Mouse (Mus musculus): ENCODE data around the gene Ncf1. TPM values are rescaled to one million over a fixed set of nuclear protein-coding genes. Genes with fewer than 3 reads are reported as not detected.
A peak's percentile ranks its signal among the peaks of the same experiment; 100 is the strongest.

Gene Ncf1
- polyA plus RNA-seq, 1 experiment from 2014 or later = 4.2 TPM

- peak; percentile 36 for ATAC-seq (ENCODE audit: low FRiP score, low TSS enrichment)
- no peaks in the 10 kb centered on the region for H3K9me3 ChIP-seq (ENCODE audit: low read length)
- H3K36me3 ChIP-seq (ENCODE audit: insufficient read depth, low read length) = no peaks in the 10 kb centered on the region; the same call in 1 of the 2 replicates
- H3K9ac ChIP-seq (replicated peaks; ENCODE audit: low read length) = peak overlapping the region; percentile 73
- WGBS = 4% methylated on average over 10 of the region's 10 CpGs
- H3K4me2 ChIP-seq (replicated peaks; ENCODE audit: low read depth, low read length) = peak overlapping the region; percentile 63
- H3K27me3 ChIP-seq (ENCODE audit: insufficient read depth, low read length) = no peaks in the 10 kb centered on the region
- H3K4me1 ChIP-seq (ENCODE audit: insufficient read depth, low read length) = peaks cover 18% of the 10 kb centered on the region
- H3K4me3 ChIP-seq (ENCODE audit: low read length) = peak overlapping the region; percentile 73
- peak overlapping the region; percentile 83 for H3K27ac ChIP-seq (ENCODE audit: low read length)
These were observed 53.7 kb downstream of the Ncf1 start for GRCm38 (mm10) chr5:134175696-134176095.

- H3K4me2 ChIP-seq (replicated peaks; ENCODE audit: low read depth, low read length) = no peak overlapping the region
- H3K9ac ChIP-seq (replicated peaks; ENCODE audit: low read length) = no peak overlapping the region
- WGBS = 52% methylated on average over 4 of the region's 4 CpGs
- no peaks in the 10 kb centered on the region for H3K9me3 ChIP-seq (ENCODE audit: low read length)
- no peak overlapping the region for H3K4me3 ChIP-seq (ENCODE audit: low read length)
- H3K27me3 ChIP-seq (ENCODE audit: insufficient read depth, low read length) = no peaks in the 10 kb centered on the region
- H3K36me3 ChIP-seq (ENCODE audit: insufficient read depth, low read length) = peaks cover 4% of the 10 kb centered on the region
- H3K27ac ChIP-seq (ENCODE audit: low read length) = no peak overlapping the region
- no peak for ATAC-seq (ENCODE audit: low FRiP score, low TSS enrichment)
- H3K4me1 ChIP-seq (ENCODE audit: insufficient read depth, low read length) = peaks cover 22% of the 10 kb centered on the region
These were observed 56.2 kb downstream of the Ncf1 start for GRCm38 (mm10) chr5:134173206-134173605.

GRCm38 (mm10) chr5:134170167-134170566 is 59.3 kb downstream of the Ncf1 start:
- Histone ChIP-seq H3K27me3 (ENCODE audit: insufficient read depth, low read length) (no peaks in the 10 kb centered on the region), H3K4me3 (ENCODE audit: low read length) (no peak overlapping the region), H3K9ac (replicated peaks; ENCODE audit: low read length) (no peak overlapping the region), H3K4me1 (ENCODE audit: insufficient read depth, low read length) (peaks cover 20% of the 10 kb centered on the region), H3K4me2 (replicated peaks; ENCODE audit: low read depth, low read length) (no peak overlapping the region), H3K36me3 (ENCODE audit: insufficient read depth, low read length) (peaks cover 10% of the 10 kb centered on the region), H3K27ac (ENCODE audit: low read length) (no peak overlapping the region), H3K9me3 (ENCODE audit: low read length) (no peaks in the 10 kb centered on the region)
- ATAC-seq (ENCODE audit: low FRiP score, low TSS enrichment) = no peak
- 89% methylated on average over 8 of the region's 8 CpGs for WGBS

Other genes with a start within 250 kb of the Ncf1 start
- gene Castor2, start 129.9 kb downstream of the Ncf1 start, polyA plus RNA-seq (2015; fragmentation: Nextera tagmentation; extraction: Ambion mirVana) = 14.0 and 15.2 TPM in 2 replicates
- 34.9 and 36.3 TPM in 2 replicates for gene Rcc1l, start 52.9 kb downstream of the Ncf1 start, polyA plus RNA-seq (2015; fragmentation: Nextera tagmentation; extraction: Ambion mirVana)
- 10.4 and 11.0 TPM in 2 replicates for gene Gtf2ird2, start 45.6 kb downstream of the Ncf1 start, polyA plus RNA-seq (2015; fragmentation: Nextera tagmentation; extraction: Ambion mirVana)
- 179 and 192 TPM in 2 replicates for gene Gtf2i, start 85.1 kb upstream of the Ncf1 start, polyA plus RNA-seq (2015; fragmentation: Nextera tagmentation; extraction: Ambion mirVana)
- gene Gtf2ird1, start 227.1 kb upstream of the Ncf1 start, polyA plus RNA-seq (2015; fragmentation: Nextera tagmentation; extraction: Ambion mirVana) = 73.8 and 76.9 TPM in 2 replicates

Measured in kidney, embryonic 16.5 days (tissue).